Mouse (Mus musculus): Measurements from ENCODE around the gene Tefm.
"Not testable (repeated sequence)": the region's sequence is repeated elsewhere in the genome, so short reads cannot be mapped to it uniquely, and the experiment has no call there.

Gene Tefm

DNA sequence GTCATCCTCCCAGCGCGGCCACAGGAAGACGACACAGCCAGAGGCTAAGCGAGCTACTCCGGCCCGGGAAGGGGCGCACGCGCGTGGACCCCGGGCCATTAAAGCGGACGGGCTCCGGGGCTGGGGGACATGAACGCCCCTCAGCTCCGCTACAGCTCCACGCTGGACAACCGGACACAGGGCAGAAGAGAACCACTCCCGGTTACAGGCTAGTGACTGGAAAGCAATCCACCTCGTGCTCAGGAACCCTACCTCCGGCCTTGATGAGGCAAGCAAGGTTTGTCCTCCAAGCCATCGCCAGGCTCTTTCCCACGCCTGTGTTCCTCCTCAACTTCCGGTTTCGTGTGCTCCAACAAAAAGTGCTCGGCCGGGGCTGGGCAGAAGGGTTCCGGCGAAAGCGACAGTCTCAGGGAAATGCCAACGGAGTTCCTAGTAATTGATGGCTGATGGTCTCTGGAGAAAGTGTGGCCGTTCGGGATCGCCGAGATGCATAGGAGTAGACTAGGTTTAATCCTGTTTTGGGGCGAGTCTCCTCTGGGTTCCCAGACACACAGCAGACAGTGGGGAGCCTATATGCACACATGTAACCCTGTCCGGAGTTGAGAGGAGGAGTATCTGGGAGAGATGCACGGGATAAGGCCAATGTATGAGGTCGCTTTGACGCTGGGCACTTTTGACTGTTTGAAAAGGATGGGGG, at the start of gene Tefm:
Gene Tefm, minus strand, starts transcription at position 351 of the 697 bp plus-strand sequence.
- peak; percentile 85 for DNase-seq (ENCODE audit: low read depth)

- no peak for DNase-seq (ENCODE audit: low read depth)
These were observed 48.3 kb upstream of the Tefm start for GRCm38 (mm10) chr11:80190280-80190679.

DNA sequence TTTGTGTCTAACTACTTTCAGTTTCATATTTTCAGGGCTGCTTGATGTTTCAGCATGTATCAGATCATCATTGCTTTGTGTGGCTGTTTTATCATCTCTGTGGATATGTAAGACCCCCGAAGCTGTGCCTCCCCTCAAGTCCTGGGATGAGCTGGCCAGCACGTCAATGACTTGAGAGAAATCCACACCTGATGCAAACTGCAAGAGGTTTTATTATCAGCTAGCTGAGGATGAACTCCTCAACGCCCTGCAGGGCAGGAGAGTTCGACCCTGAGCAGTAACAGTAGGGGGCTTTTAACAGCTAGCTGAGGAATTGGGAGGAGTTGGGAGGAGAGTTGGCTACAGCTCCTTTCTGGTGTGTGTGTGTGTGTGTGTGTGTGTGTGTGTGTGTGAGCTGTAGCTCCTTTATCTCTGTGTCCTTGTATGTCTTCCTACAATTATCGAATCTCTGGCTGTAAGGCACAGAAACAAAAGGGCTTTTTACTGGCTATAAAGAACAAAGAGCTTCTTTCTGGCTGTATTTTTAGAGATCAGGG, 43.5 kb upstream of the Tefm start:
- DNase-seq (ENCODE audit: low read depth): peak; percentile 14

DNA sequence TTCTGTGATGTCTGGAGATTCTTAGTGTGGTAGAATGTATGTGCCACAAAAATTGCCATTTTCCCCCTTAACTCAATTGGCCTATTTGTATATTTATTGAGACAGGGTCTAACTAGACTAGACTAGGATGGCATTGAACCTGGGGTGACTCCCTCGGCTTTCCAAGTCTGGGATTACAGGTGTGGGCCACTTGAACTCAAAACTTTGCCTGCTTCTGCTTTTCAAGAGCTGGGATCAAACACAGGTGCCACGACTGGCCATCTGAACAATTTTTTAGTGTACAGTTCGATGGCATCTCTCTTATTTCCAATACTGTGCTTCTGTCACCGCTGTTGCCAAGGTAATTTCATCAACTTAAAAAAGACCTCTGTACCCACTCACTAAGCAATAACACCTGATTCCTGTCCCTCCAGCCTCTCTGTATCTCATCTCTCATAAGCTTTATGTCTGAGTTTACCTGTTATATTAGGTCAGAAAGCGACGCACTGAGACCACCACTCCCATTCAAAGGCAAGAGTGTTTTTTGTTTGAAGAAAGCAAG, 42.6 kb upstream of the Tefm start:
- DNase-seq (ENCODE audit: low read depth): peak; percentile 25

DNA sequence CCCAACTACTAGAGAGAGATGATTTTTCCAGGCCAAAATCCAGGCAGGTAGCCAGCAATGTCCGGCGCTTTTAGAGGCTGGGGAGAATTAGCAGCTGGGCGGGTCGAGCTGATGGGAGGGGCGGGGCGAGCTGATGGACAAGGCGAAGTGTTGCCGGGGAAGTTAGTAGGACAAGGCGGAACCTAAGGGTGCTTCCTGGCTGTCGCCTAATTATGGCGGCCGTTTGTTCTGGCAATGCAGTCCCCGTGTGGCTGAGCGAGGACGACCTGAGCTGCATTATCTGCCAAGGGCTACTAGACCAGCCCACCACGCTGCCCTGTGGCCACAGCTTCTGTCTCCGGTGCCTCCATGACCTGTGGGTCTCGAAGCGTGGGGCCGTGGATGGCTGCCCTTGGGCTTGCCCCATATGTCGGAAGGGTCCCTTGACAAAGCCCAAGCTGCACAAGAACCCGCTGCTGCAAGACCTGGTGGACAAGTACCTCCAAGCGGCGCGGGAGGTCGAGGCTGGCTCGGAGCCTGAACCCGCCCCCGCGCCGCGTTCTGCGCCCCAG, 41.8 kb upstream of the Tefm start, which contains the start of gene Rnf135:
Gene Rnf135, plus strand, starts transcription at position 147 of the 551 bp plus-strand sequence.
- peak; percentile 71 for DNase-seq (ENCODE audit: low read depth)

DNA sequence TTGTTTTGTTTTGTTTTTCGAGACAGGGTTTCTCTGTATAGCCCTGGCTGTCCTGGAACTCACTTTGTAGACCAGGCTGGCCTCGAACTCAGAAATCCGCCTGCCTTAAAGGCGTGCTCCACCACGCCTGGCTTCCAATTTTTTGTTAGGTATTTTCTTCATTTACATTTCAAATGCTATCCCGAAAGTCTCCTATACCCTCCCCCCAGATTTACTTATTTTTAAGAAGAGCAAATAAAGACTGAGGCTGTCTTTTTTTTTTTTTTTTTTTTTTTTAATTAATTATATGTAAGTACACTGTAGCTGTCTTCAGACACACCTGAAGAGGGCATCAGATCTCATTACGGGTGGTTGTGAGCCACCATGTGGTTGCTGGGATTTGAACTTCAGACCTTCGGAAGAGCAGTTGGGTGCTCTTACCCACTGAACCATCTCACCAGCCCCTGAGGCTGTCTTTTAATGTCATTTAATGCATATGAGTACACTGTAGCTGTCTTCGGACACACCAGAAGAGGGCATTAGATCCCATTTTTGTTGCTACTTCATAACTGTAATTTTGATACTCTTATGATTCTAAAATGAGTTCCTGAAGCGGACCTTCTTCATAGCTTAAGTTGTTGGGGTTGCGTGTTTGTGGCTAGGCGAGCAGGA, 41.2 kb upstream of the Tefm start:
- not testable (repeated sequence) for DNase-seq (ENCODE audit: low read depth)

DNA sequence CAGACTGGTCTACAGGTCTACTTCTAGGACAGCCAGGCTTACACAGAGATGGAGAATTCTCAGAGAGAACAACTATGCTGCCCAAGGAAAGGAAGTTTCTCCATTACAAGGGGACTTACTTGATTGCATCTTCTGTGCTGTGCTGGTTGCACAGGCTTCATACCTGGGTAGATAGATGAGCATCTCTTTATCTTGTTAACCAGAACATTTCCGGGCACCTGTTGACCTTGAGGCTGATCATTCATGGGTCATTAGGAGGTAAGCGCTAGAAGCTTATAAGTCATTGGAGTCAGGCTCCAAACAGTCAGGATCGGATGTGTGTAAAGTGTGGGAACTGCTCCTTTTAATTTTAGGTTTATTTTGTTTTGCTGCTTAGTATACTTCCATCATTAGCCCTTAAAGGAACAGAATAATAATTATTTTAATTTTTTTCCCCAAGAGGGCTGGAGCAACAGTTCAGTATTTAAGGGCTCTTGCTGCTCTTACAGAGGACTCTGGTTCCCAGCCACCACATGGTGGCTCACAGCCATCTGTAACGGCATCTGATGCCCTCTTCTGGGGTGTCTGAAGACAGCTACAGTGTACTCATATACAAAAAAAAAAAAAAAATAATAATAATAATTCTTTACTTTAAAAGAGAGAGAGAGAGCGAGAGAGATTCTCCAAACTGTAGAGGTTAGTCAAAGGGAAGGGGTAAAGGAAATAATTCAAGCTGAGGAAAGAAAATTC, 39.2 kb upstream of the Tefm start:
- DNase-seq (ENCODE audit: low read depth): no peak

DNA sequence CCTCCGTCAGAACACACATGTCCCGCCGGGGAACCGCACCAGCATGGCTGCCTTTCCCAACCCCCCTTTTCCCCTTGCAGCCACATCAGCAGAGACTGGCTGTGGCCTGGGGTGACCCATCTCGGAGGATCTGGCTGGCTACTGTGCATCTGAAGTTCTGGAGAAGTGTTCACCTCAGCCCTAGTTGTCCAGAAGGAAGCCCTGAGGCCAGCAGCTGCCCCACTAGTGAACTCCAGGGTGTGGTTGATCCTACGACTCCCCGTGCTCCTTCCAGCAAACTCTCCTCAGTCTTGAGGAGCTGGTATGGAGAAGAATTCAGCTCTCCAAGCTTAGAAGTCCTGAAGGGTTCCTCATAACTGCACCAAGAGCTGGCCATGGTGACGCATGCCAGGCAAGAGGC, 36.3 kb upstream of the Tefm start:
- DNase-seq (ENCODE audit: low read depth): no peak

DNA sequence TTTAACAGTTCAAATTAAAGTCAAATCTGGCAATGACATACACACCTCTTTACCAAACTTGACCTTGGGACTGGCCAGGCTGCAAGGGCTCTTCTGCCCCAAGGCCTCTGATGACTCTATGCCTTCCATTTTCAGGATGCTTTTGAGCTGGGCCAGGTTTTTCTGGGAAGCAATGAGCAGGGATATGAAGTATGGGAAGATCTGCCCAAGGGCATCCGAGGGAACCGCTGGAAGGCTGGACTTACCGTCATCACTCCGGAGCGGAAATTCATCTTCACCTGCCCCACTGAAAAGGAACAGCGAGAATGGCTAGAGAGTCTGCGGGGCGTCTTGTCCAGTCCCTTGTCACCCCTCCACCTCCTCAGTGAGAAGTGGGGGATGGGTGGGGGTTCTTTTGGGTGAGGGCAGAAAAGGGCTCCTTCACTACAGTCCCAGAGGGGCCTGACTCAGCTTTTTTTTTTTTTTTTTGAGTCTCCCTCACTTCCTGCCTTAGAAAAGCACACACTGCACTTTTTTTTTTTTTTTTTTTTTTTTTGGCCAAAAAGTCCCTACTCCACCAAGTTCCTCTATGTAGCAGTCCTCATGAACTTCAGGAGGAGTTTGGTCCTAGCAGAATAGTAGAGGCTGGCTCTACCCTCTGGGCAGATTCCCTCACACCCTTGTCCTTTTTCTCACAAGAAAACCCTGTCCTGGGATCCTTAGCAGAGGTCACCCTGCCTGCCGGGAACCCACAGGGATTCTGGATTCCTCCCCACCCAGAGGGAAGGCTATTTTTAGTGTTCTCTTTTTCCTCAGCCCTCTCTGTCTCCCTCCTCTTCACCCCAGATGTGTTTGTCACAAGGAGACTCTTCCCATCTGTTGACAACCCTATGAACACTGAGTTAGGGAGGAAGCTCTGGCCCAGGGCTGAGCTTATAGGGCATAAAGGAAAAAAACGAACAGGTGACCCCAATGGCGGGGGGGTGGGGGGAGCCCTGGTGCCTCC, 35.2 kb upstream of the Tefm start:
- no peak for DNase-seq (ENCODE audit: low read depth)

- DNase-seq (ENCODE audit: low read depth): no peak
These were observed 32.1 kb upstream of the Tefm start for GRCm38 (mm10) chr11:80173963-80174670.

GRCm38 (mm10) chr11:80171884-80172283, 29.9 kb upstream of the Tefm start:
- DNase-seq (ENCODE audit: low read depth): no peak

GRCm38 (mm10) chr11:80170351-80170750, 28.4 kb upstream of the Tefm start:
- DNase-seq (ENCODE audit: low read depth): no peak

DNA sequence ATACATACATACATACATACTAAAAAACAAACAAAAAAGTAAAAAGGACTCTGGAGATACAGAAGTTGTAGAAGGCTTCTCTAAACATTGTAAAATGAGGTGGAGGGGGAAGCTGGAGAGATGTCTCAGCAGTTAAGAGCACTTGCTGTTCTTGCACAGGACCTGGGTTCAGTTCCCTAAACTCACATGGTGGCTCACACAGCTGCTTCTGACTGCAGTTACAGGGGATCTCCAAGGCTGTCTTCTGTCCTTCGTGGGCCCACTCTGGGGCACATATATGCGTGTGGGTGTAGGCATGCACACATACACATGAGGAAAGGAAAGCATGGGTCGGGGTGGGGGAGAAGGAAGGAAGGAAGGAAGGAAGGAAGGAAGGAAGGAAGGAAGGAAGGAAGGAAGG, 27.7 kb upstream of the Tefm start:
- no peak for DNase-seq (ENCODE audit: low read depth)

DNA sequence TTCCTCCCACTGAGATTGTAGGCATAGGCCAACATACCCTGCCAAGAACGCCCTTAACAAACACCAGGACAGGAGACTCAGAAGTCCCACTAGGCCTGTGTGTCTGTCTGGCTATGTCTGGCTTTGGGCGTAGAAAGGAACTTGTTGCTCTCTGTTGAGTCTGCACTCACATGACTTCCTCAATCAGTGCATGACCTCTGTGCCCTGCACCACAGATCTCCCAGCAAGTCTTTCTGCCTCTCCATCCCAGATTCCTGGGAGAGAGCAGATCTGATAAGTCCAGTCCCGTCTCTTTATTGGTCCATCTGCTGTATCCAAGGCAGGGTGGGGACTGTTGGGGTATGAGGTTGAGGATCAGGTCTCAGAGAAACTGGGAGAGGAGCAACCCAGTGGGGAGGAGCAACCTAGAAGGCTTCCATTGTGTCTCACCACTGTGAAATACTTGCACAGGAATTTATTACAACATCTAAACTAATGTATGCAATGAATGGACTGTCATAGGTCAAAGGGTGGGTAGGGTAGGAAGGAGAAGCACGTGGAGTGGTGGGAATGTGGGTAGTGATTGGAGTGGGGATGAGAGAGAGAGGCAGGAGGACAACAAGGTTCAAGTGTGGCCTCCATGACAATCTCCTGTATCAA, 26.8 kb upstream of the Tefm start:
- DNase-seq (ENCODE audit: low read depth): no peak

- DNase-seq (ENCODE audit: low read depth): no peak
These were observed 26.1 kb upstream of the Tefm start for GRCm38 (mm10) chr11:80168121-80168520.

- no peak for DNase-seq (ENCODE audit: low read depth)
These were observed 22.2 kb upstream of the Tefm start for GRCm38 (mm10) chr11:80164224-80164623.

- no peak for DNase-seq (ENCODE audit: low read depth)
These were observed 21.6 kb upstream of the Tefm start for GRCm38 (mm10) chr11:80163362-80164116.

DNA sequence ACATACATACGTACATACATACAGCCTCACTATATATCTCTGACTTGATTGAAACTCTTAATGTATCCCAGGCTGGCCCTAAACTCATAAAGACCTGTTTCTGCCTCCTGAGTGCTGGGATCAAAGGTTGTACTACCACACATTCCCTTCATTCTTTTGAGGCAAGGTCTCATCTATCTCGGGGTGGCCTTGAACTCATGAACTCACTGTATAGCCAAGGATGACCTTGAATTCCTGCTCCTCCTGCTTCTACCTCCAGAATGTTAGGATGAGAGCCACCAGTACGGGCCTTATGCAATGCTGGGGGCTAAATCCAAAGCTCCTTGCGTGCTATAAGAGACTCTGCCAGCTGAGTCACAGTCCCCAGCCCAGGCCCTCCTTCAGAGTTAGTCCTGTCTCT, 19.1 kb upstream of the Tefm start:
- DNase-seq (ENCODE audit: low read depth): no peak

DNA sequence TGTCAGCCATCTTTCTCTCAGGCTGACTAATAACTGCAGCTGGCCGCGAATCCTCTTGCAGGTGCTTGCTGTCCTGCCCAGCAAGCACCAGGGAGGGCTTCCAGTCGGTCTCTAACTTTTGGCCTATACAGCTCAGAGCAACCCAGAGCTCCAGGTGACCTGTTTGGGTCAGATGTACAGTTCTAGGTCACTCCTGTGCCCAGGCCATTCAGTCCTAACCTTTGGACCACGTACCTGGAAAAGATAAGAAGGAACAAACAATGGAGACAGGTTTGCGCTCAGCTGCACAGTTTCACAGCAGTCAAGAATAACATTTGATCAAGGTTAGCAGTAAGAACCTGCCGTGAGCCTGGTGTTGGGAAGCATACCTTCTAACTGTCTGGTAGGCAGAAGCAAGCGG, 17.0 kb upstream of the Tefm start:
- no peak for DNase-seq (ENCODE audit: low read depth)
